ENCODE assay signal across 8 mouse cellular contexts in genomic region chr7:73556688-73557667, GRCm38 (mm10). TPM values are rescaled to one million over a fixed set of nuclear protein-coding genes. Genes with fewer than 3 reads are reported as not detected.
DNase-seq lines count a peak whose midpoint lies in the region; ATAC-seq and TF ChIP-seq lines count a peak whose summit lies in the region.

No protein-coding gene starts in this region.

- H3K4me3 ChIP-seq in kidney, embryonic 15.5 days (replicated peaks) = peak overlapping the region; percentile 87
- H3K4me3 ChIP-seq in G1E (ENCODE audit: low read depth, low read length) = peak overlapping the region; percentile 99
- peak overlapping the region; percentile 100 for H3K4me3 ChIP-seq in forebrain, embryonic 11.5 days (ENCODE audit: low read depth, low read length)
- H3K4me3 ChIP-seq in liver, embryonic 12.5 days = peak overlapping the region; percentile 99

- WGBS in kidney, embryonic 15.5 days = under 1% methylated on average over 25 of the region's 25 CpGs
- under 1% methylated on average over 25 of the region's 25 CpGs for WGBS in forebrain, embryonic 11.5 days
- under 1% methylated on average over 25 of the region's 25 CpGs for WGBS in liver, embryonic 12.5 days (ENCODE audit: insufficient replicate concordance)

- peak overlapping the region; percentile 97 for H3K27ac ChIP-seq in kidney, embryonic 15.5 days
- H3K27ac ChIP-seq in forebrain, embryonic 11.5 days (ENCODE audit: low read depth, low read length) = peak overlapping the region; percentile 100
- peak overlapping the region; percentile 100 for H3K27ac ChIP-seq in liver, embryonic 12.5 days

- peak overlapping the region; percentile 100 for H3K9ac ChIP-seq in kidney, embryonic 15.5 days
- peak overlapping the region; percentile 100 for H3K9ac ChIP-seq in forebrain, embryonic 11.5 days (ENCODE audit: low read length)
- peak overlapping the region; percentile 100 for H3K9ac ChIP-seq in liver, embryonic 12.5 days

- peaks cover 20% of the 10 kb centered on the region for H3K4me1 ChIP-seq in kidney, embryonic 15.5 days
- H3K4me1 ChIP-seq in G1E (ENCODE audit: insufficient read depth, low read depth, low read length) = peaks cover 31% of the 10 kb centered on the region
- peaks cover 4% of the 10 kb centered on the region; the same call in 1 of the 2 replicates for H3K4me1 ChIP-seq in forebrain, embryonic 11.5 days (replicated peaks; ENCODE audit: control insufficient read depth, insufficient read depth, low read length)
- peaks cover 32% of the 10 kb centered on the region for H3K4me1 ChIP-seq in liver, embryonic 12.5 days

- H3K27me3 ChIP-seq in kidney, embryonic 15.5 days = no peaks in the 10 kb centered on the region
- H3K27me3 ChIP-seq in G1E (ENCODE audit: insufficient read depth, low read length) = no peaks in the 10 kb centered on the region
- H3K27me3 ChIP-seq in forebrain, embryonic 11.5 days (ENCODE audit: control insufficient read depth, insufficient read depth, low read length) = no peaks in the 10 kb centered on the region
- H3K27me3 ChIP-seq in liver, embryonic 12.5 days (replicated peaks) = no peaks in the 10 kb centered on the region

- H3K36me3 ChIP-seq in kidney, embryonic 15.5 days = peaks cover 9% of the 10 kb centered on the region; the same call in 1 of the 2 replicates
- peaks cover 5% of the 10 kb centered on the region for H3K36me3 ChIP-seq in G1E (replicated peaks)
- no peaks in the 10 kb centered on the region for H3K36me3 ChIP-seq in forebrain, embryonic 11.5 days (ENCODE audit: control insufficient read depth, insufficient read depth, low read length)
- H3K36me3 ChIP-seq in liver, embryonic 12.5 days = peaks cover 12% of the 10 kb centered on the region

- no peaks in the 10 kb centered on the region for H3K9me3 ChIP-seq in kidney, embryonic 15.5 days (replicated peaks)
- no peaks in the 10 kb centered on the region for H3K9me3 ChIP-seq in G1E (replicated peaks)
- H3K9me3 ChIP-seq in forebrain, embryonic 11.5 days (ENCODE audit: control insufficient read depth, low read length) = no peaks in the 10 kb centered on the region
- no peaks in the 10 kb centered on the region for H3K9me3 ChIP-seq in liver, embryonic 12.5 days (replicated peaks)

- no peak for TF ChIP-seq CTCF in G1E (IDR thresholded peaks at IDR 0.05; ENCODE audit: low read depth, low read length)

- ATAC-seq in kidney, embryonic 15.5 days (replicated peaks; ENCODE audit: low FRiP score) = no peak
- ATAC-seq in G1E (ENCODE audit: extremely low read depth, insufficient number of reproducible peaks, low FRiP score, poor library complexity, severe bottlenecking) = no peak
- no peak for ATAC-seq in forebrain, embryonic 11.5 days (replicated peaks; ENCODE audit: low FRiP score)
- ATAC-seq in liver, embryonic 12.5 days = no peak
- ATAC-seq in monocyte, adult 5-6 weeks (replicated peaks; ENCODE audit: insufficient number of reproducible peaks, low FRiP score, low TSS enrichment, poor library complexity, severe bottlenecking) = no peak

- no peak for DNase-seq in kidney, postnatal 10 days
- DNase-seq in G1E (ENCODE audit: low spot score) = no peak
- DNase-seq in forebrain, embryonic 11.5 days (ENCODE audit: low spot score) = no peak
- peak; percentile 22 for DNase-seq in yolk sac, embryonic 10.5 days (ENCODE audit: low spot score)
- DNase-seq in ovary, postnatal 14 days (ENCODE audit: low spot score) = no peak

- peak overlapping the region; percentile 49 for H3K4me2 ChIP-seq in kidney, embryonic 15.5 days
- H3K4me2 ChIP-seq in forebrain, embryonic 11.5 days (ENCODE audit: low read depth, low read length, severe bottlenecking) = peak overlapping the region; percentile 45; the same call in 1 of the 2 replicates
- H3K4me2 ChIP-seq in liver, embryonic 12.5 days = peak overlapping the region; percentile 76

RNA-seq across cellular contexts. Expression of gene Chd2, which starts 15.3 kb away (rescaled TPM):
- polyA plus RNA-seq in kidney, embryonic 15.5 days (2015; fragmentation: Nextera tagmentation; extraction: Ambion mirVana) = 56.6 and 61.7 TPM in 2 replicates
- total RNA-seq in G1E (2014; fragmentation: Nextera tagmentation) (217 and 257 TPM in 2 replicates), G1E (2017) (83.7 and 125 TPM in 2 replicates)
- polyA plus RNA-seq in G1E (2012) = 57.8 and 76.7 TPM in 2 replicates
- 61.0 and 66.1 TPM in 2 replicates for polyA plus RNA-seq in forebrain, embryonic 11.5 days (2014; fragmentation: Nextera tagmentation; extraction: Ambion mirVana)
- 26.2 and 28.9 TPM in 2 replicates for polyA plus RNA-seq in liver, embryonic 12.5 days (2016; fragmentation: Nextera tagmentation; extraction: Ambion mirVana)
- total RNA-seq in monocyte, adult 5-6 weeks (2017) = 241 to 361 TPM (median 252 TPM) in 3 replicates
